Mouse (Mus musculus): ENCODE measurements around the gene Ildr2. TPM values are rescaled to one million over a fixed set of nuclear protein-coding genes. Genes with fewer than 3 reads are reported as not detected.

The Ildr2 gene
- total RNA-seq, 2 experiments from 2014 or later: 4.1 to 8.0 TPM

DNA sequence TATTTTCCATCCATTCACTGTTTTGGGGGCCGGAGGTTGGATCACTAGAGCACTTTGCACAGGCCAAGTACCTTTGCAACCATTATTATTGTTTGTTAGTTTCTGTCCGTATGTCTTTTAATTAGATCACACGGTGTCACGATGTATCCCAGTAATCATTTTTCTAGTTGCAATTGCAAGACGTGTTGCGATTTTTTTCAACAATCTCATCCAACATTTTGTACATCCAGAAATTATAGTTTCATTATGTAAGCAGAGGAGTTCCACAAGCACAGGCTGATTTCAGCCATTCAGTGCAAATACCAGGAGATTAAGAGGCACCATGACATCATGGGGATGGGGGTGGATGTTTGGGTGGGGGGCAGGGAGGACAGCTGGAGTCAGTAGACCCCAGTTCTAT is 29.5 kb downstream of the Ildr2 start:
- DNase-seq: no peak

DNA sequence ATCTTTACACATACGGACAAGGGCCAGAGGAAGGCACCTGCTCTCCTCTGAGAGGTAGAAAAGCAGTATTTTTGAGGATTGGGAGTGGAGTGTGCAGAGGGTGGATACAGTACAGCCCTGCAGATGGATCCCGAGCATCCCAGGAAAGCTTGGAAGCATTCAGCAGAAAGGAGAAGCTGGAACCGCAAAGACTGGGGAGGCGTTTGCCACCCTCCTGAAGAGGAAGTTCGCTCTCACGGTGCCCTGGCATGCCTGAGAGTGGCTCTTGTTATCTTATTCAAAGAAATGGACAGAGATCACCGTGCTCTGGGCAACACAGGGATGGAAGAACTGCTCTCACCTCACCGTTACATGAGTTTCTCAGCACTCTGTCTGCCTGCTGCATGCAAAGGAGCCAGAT is 30.5 kb downstream of the Ildr2 start:
- DNase-seq: no peak

DNA sequence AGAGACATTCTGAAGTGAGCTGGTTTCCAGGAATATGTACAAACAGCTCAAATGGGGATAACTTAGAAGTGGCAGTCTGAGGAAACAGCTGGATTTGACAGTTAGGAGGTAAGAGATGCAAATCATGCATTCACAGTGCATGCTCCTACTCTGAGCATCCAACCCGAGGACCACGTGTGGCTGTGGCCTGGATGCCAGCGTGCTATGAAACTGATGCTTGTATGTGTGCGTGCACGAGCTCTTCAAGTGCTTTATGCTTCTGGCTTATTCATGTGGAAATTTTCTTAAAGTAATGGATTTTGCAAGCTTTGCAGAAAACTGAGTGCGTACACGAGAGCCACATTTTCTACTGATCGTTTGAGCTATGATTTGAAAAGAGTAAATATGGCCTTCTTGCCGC is 32.3 kb downstream of the Ildr2 start:
- no peak for DNase-seq

DNA sequence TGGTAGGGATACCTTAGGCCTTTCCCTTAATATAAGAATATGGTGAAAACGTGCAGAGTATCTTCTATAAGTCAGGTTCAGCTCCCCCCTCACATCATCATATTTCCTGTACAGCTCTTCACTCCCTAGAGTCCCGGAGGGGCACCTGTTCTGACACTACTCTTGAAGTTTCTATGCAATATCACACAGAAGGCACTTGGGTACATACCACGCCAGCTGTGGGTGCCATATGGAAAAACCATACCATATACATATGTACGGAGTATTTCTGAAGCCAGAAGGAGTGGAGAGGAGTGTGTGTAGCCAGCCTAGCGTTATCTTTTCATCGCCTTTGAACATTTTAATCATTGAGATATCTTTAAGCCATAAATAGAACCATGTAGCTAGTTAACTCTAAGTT is 36.6 kb downstream of the Ildr2 start:
- DNase-seq: no peak

DNA sequence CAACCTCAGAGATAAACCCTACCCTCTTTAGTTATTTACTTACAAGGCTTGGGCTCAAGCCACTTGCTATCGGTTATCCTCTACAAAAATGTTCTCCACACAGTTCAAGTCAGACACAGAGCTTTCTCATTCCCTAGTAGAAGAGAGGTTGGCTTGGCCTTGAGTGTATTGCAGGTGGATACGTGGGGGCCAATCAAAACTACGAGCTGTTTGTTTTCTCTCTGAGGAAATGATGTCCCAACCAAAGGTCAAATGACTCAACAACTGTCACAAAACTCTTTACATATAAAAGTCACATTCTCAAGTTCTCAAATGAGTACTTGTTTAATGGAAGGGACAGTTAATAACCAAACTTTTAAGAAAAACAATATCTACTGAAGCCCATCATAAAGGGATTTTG is 39.1 kb downstream of the Ildr2 start:
- DNase-seq: peak in 1 of 2 experiments; percentile 17

DNA sequence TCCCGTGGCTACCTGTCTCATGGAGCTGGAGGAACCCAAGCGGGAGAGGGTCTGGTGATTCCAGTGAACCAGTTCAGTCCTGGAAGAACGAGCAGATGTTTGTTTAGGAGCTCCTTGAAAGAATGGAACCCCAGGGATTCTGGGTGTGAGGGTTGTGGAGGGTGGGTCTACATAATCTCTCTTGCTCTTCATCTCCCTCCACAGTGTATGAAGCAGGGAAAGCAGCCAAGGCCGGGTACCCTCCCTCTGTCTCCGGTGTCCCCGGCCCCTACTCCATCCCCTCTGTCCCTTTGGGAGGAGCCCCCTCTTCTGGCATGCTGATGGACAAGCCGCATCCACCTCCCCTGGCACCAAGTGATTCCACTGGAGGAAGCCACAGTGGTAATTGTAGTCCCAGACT is 41.6 kb downstream of the Ildr2 start:
- no peak for DNase-seq

DNA sequence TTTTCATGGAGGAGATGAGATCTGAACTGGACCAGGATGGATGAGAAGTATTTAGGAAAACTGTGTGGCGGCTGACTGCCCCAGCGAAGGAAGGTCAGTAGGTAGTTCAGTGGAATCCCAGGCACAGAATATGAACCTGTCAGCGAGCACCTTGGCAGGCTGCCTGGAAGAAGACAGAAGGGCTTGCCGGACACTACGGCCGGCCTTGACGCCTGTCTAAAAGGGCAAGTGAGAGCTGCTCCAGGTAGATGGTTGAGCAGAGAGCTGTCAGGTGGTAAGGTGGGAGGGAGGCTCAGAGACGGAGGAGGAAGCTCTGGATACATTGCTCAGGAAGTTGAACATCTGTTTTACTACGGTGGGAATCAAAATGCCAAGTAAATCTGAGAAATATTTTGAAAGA is 42.4 kb downstream of the Ildr2 start:
- peak; percentile 69 to 74 for DNase-seq

DNA sequence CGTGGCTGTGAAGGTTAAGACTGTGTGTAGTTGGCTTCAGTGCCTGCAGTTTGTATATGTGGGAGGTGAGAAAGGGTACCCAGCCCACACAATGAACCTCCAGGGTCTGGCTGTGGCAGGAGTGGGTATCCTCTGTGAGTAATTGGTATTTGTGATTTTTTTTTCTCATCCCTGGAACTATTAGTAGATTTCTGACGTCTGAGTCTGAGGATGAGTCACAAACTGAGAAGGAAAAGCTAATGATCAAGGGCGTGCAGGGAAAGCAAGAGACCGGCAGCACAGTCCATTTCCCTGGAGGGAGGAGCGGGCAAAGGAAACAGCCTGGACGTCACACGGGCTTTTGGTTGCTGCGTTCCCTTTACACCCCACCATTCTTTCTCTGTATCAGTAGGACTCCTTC is 43.0 kb downstream of the Ildr2 start:
- peak; percentile 51 to 68 for DNase-seq

DNA sequence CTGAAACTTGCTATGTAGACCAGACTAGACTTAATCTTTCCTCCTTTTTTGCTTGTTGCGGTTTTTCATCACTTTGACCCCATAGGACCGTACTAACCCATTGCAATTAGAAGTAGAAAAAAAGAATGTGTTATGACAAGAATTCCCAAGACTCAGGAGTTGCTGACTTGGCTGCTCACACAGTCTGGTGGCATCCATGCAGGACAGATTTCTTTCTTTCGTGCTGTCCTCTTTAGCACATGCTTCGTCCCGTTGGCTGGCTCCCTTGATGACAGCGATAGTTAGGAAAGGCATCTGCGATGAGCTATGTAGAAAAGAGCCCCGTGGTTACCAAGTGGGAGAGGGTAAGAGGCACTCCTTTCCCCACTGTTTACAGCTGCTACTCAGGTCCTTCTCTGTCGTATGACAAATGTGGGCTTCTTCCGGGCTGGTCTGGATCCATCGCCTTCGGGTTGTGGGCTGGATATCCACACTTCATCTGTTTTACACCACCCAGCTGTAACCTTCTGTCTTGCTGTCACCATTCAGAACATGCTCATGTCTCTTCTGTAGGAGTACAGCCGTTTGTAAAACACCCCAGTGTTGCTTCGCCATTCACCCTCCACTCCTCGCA is 43.7 kb downstream of the Ildr2 start:
- no peak for DNase-seq

DNA sequence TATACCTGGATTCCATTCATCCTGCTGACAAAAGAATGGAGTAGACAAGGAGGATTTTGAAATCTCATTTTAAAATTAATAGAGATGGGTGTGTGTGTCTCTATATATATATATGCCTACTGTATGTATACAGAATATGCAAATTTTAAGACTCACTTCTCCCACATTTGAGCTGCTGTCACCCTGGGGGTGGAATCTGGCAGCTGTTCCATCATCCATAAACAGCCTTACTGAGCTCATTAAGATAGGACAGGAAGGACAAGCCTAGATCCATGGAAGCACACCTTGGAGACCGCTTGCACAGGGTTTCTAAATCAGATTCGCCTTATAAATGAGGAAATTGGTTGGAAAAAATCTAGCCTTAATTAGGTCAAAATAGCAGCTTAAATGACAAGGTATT is 44.9 kb downstream of the Ildr2 start:
- no peak for DNase-seq

DNA sequence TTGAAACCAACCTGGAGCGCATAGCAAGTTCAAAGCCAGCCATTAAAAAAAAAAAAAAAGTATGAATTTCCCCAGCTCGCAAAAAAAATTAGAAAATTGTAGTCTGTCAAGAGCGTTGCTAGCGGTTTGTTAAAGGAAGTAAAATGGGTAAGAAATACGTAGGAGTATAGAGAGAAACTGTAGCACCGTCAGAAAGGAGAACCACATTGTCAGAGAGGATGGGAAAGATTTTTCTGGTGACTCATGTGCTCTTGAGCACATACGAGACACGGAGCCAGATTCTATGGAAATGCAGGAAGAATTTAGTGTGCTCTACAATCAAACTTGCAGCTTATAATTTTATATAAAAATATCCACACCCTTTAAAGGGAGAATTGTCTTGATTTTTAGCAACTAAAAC is 45.9 kb downstream of the Ildr2 start:
- DNase-seq: no peak

DNA sequence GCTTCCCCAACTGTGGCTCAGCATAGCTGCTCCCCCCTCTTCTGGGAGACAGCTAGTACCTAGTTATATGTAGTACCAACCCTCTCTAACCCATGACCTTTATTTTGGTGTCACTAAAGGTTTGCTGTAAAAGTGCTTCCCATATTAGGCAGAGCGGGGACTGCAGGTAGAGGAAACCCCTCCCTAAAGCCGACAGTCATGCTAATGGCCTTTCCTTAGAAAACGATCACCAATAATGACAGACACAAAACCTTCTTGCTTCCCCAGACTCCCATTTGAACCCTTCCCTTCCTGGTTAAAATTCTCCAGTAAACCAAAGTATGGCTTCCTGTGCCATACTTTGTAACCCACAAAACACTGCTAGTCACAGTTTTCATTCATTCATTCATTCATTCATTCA is 46.6 kb downstream of the Ildr2 start:
- DNase-seq: no peak

DNA sequence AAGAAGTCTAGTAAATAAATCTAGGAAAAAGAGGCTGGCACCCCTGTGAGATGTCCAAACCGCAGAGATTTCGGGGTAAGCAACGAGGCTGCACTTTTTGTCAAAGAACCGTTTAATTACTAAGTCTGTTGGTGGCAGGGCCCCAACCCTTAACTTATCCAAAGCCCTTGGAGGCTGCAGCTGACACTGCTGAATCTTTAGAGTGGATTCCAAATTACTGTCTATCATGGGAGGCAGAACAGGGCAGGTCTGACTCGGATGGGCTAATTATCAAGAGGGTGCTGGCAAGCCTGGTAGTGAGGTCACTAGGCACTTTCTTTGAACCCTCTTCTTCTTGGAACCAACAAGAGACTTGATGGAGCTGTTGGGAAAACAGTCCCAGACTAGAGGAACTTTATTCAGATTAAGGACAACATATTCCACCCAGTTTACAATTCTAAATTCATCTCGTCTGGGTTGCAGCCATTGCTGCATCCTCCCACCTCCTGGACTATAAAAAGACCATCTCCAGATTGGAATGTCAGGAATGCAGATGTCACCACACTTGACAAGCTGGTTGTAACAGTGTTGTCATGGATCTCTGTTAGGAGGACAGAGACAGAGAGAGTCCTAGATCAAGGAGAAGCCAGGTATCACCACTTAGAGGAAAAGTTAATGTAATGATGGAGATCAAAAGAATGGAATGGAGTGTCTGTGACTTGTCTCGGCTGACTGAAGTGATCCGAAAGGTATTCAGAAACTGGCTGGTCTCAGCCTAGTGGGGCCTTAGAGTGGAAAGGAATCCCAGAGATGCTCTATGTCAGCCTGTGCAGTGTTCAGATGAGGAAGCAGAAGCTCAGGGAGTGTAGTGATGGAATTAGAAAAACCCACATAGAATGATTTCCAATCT is 50.7 kb downstream of the Ildr2 start:
- DNase-seq: no peak

DNA sequence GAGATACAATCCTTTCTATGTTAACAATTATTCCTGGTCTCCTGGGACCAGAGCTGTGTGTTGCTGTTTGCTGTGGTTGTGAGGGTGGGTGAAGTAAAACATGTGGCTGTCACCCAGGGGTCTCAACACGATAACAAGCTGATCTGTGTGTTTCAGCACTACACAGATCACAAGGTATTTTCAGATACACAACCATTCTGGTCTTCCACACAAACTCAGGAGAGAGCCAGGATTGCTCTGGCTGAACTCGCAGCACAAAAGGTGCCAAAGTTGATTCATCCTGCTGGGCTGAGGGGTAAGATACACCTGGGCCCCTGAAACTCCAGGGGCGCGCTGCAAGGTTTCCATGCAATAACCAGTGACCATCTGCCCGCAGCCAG is 54.5 kb downstream of the Ildr2 start:
- DNase-seq: no peak

DNA sequence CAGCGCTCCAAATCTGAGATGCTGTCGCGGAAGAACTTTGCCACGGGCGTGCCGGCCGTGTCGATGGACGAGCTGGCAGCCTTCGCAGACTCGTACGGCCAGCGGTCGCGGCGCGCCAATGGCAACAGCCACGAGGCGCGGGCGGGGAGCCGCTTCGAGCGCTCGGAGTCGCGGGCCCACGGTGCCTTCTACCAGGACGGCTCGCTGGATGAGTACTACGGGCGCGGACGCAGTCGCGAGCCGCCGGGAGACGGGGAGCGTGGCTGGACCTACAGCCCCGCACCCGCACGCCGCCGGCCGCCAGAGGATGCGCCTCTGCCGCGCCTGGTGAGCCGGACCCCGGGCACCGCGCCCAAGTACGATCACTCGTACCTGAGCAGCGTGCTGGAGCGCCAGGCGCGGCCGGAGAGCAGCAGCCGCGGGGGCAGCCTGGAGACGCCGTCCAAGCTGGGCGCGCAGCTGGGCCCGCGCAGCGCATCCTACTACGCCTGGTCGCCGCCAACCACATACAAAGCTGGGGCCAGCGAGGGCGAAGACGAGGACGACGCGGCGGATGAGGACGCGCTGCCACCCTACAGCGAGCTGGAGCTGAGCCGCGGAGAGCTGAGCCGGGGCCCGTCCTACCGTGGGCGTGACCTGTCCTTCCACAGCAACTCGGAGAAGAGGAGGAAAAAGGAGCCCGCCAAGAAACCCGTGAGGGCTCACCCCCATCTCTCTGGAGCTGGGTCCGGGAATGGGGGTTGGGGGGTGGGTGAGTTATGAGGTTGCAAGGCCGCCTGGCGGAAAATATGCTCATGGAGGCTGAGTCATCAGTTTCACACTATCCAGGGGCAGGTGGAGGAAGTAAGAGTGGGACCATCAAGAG is 55.1 kb downstream of the Ildr2 start:
- DNase-seq: peak; percentile 53 to 67

DNA sequence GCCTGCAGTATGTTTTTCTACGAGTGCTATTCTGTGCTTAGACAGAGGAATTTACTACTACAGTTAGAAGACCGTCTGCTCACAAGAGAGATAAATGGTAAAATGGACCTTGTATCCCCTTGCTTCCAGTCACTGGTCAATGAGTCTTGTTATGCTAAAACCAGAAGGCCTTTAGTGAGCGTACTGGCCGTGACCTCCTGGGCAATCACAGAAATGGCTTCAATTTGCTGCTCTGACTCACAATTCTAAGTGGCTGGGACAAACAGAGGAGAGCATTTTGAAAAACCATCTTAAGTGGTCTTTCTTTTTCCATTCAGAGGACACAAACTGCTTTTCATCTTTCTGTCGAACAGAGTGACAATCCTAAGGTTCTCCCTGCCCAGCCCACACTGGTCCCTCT is 57.2 kb downstream of the Ildr2 start:
- peak; percentile 36 to 55 for DNase-seq

DNA sequence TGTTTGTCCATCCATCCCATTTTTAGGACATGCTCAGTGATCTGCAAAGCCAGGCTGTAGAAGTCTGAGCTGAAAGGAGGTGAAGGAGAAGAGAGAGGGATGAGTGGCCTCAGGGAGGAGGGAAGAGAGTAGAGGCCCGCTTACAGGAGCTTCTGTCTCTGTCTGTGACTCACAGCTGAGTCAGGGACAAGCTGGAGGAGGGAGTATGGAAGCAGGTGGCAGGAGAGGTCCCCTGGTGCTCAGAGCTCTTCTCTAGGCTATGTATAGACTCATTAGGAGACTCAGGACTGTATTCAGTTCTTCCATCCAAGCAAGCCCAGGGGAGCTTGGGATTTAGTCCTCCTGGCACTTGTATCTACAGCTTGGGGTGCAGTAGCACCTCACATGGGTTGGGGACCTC is 59.7 kb downstream of the Ildr2 start:
- DNase-seq: peak; percentile 49 to 61

DNA sequence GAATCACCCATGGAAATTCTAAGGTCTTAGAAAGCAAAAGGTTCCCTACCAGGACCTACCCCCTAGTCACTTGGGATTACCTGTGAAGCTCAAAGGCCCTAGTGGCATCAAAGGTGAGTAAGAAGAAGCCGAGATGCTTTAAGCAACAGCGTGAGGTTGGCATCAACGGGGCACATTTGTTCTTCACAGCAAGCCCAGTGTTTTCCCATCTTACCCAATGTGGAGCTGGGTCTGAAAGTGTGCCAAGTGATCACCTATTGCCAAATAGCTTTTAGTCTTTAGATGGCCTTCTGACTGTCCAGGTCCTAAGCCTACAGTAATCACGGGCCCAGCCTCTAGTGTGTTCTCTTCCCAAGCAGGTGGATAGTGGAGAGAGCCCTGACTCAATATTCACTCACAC is 61.8 kb downstream of the Ildr2 start:
- DNase-seq: no peak

DNA sequence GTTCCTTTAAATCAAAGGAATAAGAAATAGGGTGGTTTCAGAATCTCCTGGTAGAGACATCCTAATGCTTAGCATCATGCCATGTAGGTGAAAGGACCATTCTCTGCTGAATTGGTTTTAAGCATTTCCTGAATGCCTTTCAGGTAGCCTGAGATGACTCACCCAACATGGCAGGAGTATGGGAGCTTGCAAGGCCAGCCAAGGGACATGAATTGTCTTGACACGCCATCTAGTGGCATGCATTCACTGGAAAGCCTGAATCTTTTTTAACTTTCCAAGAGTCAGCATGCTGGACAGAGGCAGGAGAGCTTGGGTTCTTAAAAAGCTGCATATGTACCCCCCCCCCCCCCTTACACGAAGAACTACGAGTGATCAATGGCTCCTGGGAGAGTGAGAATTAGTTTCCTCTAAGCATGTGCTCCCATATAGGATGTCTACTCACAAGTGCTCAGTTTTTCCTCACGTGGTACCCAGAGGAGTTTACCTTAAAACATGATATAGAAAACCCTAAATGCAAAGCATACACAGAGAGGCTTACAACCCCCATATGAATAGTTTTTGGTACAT is 65.3 kb downstream of the Ildr2 start:
- DNase-seq: peak; percentile 66 to 77

DNA sequence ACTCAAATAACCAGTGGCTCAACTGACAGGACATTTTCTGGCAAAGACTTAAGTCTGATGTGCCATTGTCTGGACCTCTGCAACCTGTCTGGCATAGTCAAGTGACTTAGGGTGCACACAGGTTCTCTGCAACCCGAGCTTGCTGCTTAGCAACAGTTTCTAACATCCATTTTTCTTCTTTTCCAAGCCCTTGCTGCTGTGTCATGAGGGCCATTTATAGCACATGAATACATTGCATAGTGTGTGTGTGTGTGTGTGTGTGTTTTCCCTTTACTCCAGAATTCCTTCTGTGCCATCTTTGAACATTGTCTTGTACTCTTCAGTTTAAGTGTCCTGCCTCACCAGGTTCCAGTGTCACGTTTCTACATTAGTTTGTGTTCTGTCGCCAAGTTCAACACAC is 72.5 kb downstream of the Ildr2 start:
- no peak for DNase-seq

DNA sequence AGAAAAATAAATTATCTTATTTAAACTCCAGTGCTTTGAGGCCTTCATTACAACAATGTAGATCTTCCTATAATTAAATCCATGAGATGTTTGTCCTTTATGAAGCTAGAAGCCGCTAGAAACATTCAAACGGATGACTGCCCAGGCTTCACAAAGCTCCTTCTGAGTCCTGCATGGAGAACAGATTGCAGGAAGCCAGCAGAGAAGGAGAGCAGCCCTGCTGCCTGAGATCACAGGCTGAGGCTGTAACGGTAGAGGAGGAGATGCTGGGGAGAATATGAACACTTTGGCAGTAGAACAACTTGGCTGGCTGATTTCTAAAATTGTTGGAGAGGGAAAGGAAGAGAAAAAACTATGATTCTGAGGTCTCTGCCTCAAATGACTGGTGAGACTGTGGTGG is 76.8 kb downstream of the Ildr2 start:
- no peak for DNase-seq

DNA sequence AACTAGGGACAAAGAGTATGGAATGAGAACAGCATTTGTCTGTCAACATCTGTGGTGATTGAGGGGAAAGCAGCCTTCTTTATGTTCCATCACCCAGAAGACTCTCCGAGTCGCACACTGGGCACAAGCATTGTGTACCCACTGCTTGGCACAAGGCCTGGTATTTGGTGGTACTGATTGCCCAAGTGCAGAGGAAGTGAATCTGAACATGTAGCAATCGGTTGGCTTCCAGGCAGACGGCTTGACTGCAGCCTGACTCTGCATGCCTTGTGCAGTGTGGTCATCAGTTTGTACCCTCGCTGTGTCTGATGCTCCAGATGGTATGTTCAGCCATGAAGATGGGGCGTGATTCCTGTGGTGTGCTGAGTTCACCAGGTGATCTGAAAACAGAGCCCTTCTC is 85.2 kb downstream of the Ildr2 start:
- DNase-seq: peak; percentile 4 to 12

DNA sequence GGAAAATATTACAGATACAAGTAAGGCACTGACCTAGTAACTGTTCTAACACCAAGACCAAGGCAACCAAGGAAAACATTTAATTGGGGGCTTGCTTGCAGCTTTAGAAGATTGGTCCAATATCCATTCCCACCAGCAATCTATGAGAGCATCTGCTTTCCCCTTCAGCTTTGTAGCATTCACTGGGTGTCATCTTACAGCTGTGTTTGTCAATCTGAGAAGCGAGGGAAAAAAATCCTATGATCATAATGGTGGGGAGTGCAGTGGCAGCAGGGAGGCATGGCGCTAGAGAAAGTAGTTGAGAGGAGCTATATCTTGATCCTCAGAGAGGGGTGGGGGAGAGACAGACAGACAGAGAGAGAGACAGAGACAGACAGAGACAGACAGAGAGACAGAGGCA is 88.1 kb downstream of the Ildr2 start:
- DNase-seq: no peak
